Mouse (Mus musculus): ENCODE results near the gene Arhgef3.

DNA sequence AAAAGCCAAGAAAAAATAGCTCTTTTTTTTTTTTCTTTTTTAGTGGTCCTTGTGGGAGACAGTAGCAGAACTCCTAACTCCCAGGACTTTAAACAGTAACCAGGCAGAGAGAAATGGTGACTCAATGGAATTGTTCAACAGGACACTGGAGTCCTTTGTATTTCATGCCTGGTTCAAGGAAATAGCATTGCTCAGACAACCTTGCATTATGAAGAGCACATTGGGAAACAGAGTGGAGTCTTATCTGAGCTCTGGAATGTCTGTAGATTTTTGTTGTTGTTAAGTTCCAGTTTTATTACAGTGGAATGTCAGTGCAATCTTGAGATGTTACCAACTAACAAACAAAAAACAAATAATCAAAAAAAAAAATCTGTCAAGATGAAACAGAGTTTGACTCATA is 169.3 kb downstream of the Arhgef3 start:
- TF ChIP-seq CTCF (IDR thresholded peaks at IDR 0.05), result no peak
- TF ChIP-seq POLR2A (IDR thresholded peaks at IDR 0.05; ENCODE audit: insufficient read depth, low read depth, low read length), result no peak

Data from heart, adult 2 months (tissue).